Mouse (Mus musculus) C2C12 (cell line): Measurements from ENCODE around the gene Pkd1l1. TPM values are rescaled to one million over a fixed set of nuclear protein-coding genes. Genes with fewer than 3 reads are reported as not detected.

Source experiments
- H3K27me3 ChIP-seq: one replicate; pipeline ENCODE4 v1.6.1; 2011; ENCODE audit not compliant: control insufficient read depth, insufficient read depth, insufficient read length
- H3K36me3 ChIP-seq: one replicate; pipeline ENCODE4 v1.6.1; 2011; ENCODE audit not compliant: control insufficient read depth, insufficient read depth
- H3K4me3 ChIP-seq: one replicate; pipeline ENCODE4 v1.5.1; 2011; ENCODE audit warnings: mild to moderate bottlenecking, control low read depth; ENCODE audit not compliant: poor library complexity, insufficient read depth, severe bottlenecking
- H3K79me2 ChIP-seq: one replicate; pipeline ENCODE4 v1.6.1; 2011; ENCODE audit not compliant: control insufficient read depth, insufficient read depth
- H3K79me3 ChIP-seq: one replicate; pipeline ENCODE4 v1.6.1; 2011; ENCODE audit warnings: low read depth, control low read depth
- H3ac ChIP-seq: one replicate; pipeline ENCODE3; 2011; ENCODE audit warnings: low read depth; ENCODE audit not compliant: control insufficient read depth, insufficient read length
- CEBPB ChIP-seq: IDR thresholded peaks from one replicate; pipeline ENCODE4 v1.6.1; 2011; ENCODE audit warnings: low read depth, mild to moderate bottlenecking, control low read depth, moderate library complexity
- CTCF ChIP-seq: IDR thresholded peaks from one replicate; pipeline ENCODE4 v1.5.1; 2011; ENCODE audit not compliant: control insufficient read depth, insufficient read depth, insufficient read length
- FOSL1 ChIP-seq: IDR thresholded peaks from one replicate; pipeline ENCODE4 v1.8.0; 2011; ENCODE audit warnings: mild to moderate bottlenecking, low read length; ENCODE audit not compliant: poor library complexity, insufficient read depth, severe bottlenecking
- MAX ChIP-seq: IDR thresholded peaks from one replicate; pipeline ENCODE4 v1.6.1; 2011; ENCODE audit warnings: mild to moderate bottlenecking, control low read depth
- MYOD1 ChIP-seq: IDR thresholded peaks from one replicate; pipeline ENCODE4 v1.6.1; 2011; ENCODE audit warnings: low read depth; ENCODE audit not compliant: control insufficient read depth, insufficient read length
- MYOG ChIP-seq: IDR thresholded peaks from one replicate; pipeline ENCODE4 v1.6.1; 2011; ENCODE audit not compliant: control insufficient read depth, insufficient read length; ENCODE audit errors: extremely low read depth
- USF1 ChIP-seq: IDR thresholded peaks from one replicate; pipeline ENCODE4 v1.6.1; 2011; ENCODE audit warnings: low read depth, mild to moderate bottlenecking, control low read depth, moderate library complexity
- polyA plus RNA-seq: library from polyadenylated mRNA; unstranded; fragments of >200 nt; fragmentation: generic; extraction: Trizol; gene quantifications from one replicate; pipeline ENCODE4 v1.2.1, GENCODE M21; 2012; ENCODE audit warnings: missing spikeins

The Pkd1l1 gene
- polyA plus RNA-seq, 1 experiment, result 0.04 TPM

- no peak overlapping the region for H3K4me3 ChIP-seq
- no peak for TF ChIP-seq MYOD1
- no peak for TF ChIP-seq CEBPB
- no peak for TF ChIP-seq MYOG
- TF ChIP-seq MAX, result no peak
- no peak for TF ChIP-seq FOSL1
- TF ChIP-seq USF1, result no peak
- TF ChIP-seq CTCF, result no peak
- no peak overlapping the region for H3ac ChIP-seq
- H3K36me3 ChIP-seq, result no peaks in the 10 kb centered on the region
- no peaks in the 10 kb centered on the region for H3K27me3 ChIP-seq
- no peaks in the 10 kb centered on the region for H3K79me2 ChIP-seq
- no peaks in the 10 kb centered on the region for H3K79me3 ChIP-seq
Measured at GRCm38 (mm10) chr11:8955678-8956077, 17.4 kb downstream of the Pkd1l1 start.

- Histone ChIP-seq H3ac (no peak overlapping the region), H3K79me3 (no peaks in the 10 kb centered on the region), H3K4me3 (no peak overlapping the region), H3K79me2 (no peaks in the 10 kb centered on the region), H3K27me3 (no peaks in the 10 kb centered on the region), H3K36me3 (no peaks in the 10 kb centered on the region)
- no peak for TF ChIP-seq MYOD1
- TF ChIP-seq FOSL1, result no peak
- no peak for TF ChIP-seq USF1
- no peak for TF ChIP-seq MYOG
- TF ChIP-seq MAX, result no peak
- no peak for TF ChIP-seq CEBPB
- no peak for TF ChIP-seq CTCF
Measured at GRCm38 (mm10) chr11:8949765-8950430, 23.2 kb downstream of the Pkd1l1 start.

- H3K36me3 ChIP-seq, result no peaks in the 10 kb centered on the region
- no peaks in the 10 kb centered on the region for H3K79me3 ChIP-seq
- H3K79me2 ChIP-seq, result no peaks in the 10 kb centered on the region
- H3ac ChIP-seq, result no peak overlapping the region
- H3K27me3 ChIP-seq, result no peaks in the 10 kb centered on the region
- H3K4me3 ChIP-seq, result no peak overlapping the region
- TF ChIP-seq FOSL1 (no peak), MYOG (no peak), CEBPB (no peak), MAX (no peak), MYOD1 (no peak), USF1 (no peak), CTCF (no peak)
Measured at GRCm38 (mm10) chr11:8948871-8949270, 24.2 kb downstream of the Pkd1l1 start.

- H3K27me3 ChIP-seq, result no peaks in the 10 kb centered on the region
Measured at GRCm38 (mm10) chr11:8944114-8944513, 29.0 kb downstream of the Pkd1l1 start.

GRCm38 (mm10) chr11:8942446-8942845 is 30.6 kb downstream of the Pkd1l1 start:
- no peak for TF ChIP-seq MYOG
- TF ChIP-seq FOSL1, result no peak
- no peak for TF ChIP-seq USF1
- TF ChIP-seq CTCF, result no peak
- TF ChIP-seq CEBPB, result no peak
- TF ChIP-seq MYOD1, result no peak
- TF ChIP-seq MAX, result no peak
- Histone ChIP-seq H3K36me3 (no peaks in the 10 kb centered on the region), H3K79me2 (no peaks in the 10 kb centered on the region), H3K79me3 (no peaks in the 10 kb centered on the region), H3K27me3 (no peaks in the 10 kb centered on the region), H3K4me3 (no peak overlapping the region), H3ac (no peak overlapping the region)

More at GRCm38 (mm10) chr11:8944114-8944513, 29.0 kb downstream of the Pkd1l1 start:
- no peaks in the 10 kb centered on the region for H3K79me3 ChIP-seq
- no peaks in the 10 kb centered on the region for H3K79me2 ChIP-seq
- H3K36me3 ChIP-seq, result no peaks in the 10 kb centered on the region
- H3ac ChIP-seq, result no peak overlapping the region
- H3K4me3 ChIP-seq, result no peak overlapping the region
- TF ChIP-seq MYOG (no peak), CTCF (no peak), USF1 (no peak), MYOD1 (no peak), FOSL1 (no peak), CEBPB (no peak), MAX (no peak)

- Histone ChIP-seq H3K79me2 (no peaks in the 10 kb centered on the region), H3ac (no peak overlapping the region), H3K4me3 (no peak overlapping the region), H3K79me3 (no peaks in the 10 kb centered on the region), H3K27me3 (no peaks in the 10 kb centered on the region), H3K36me3 (no peaks in the 10 kb centered on the region)
- no peak for TF ChIP-seq MAX
- TF ChIP-seq MYOD1, result no peak
- TF ChIP-seq USF1, result no peak
- TF ChIP-seq CEBPB, result no peak
- no peak for TF ChIP-seq CTCF
- no peak for TF ChIP-seq FOSL1
- no peak for TF ChIP-seq MYOG
Measured at GRCm38 (mm10) chr11:8936431-8937110, 36.5 kb downstream of the Pkd1l1 start.
